Comparison of ENCODE assay signal across 9 mouse cellular contexts in genomic region chr6:38316050-38316449, GRCm38 (mm10). TPM values are rescaled to one million over a fixed set of nuclear protein-coding genes. Genes with fewer than 3 reads are reported as not detected.
DNase-seq lines count a peak whose midpoint lies in the region; ATAC-seq lines count a peak whose summit lies in the region.
"Had no signal": no experiment of that assay in that cellular context is flagged by ENCODE, and none has a peak within 500 bp of the region (broad histone marks: within the 10 kb centered on the region; RNA-seq: fewer than 3 reads in every experiment).

No protein-coding gene starts in this region.

- no peak for ATAC-seq in frontal cortex, adult (ENCODE audit: low TSS enrichment)
- ATAC-seq: hindbrain, embryonic 16.5 days had no signal

- peak; percentile 37 for DNase-seq in thymus, postnatal 14 days
- DNase-seq in thymus, postnatal 0 days (ENCODE audit: low spot score): no peak
- DNase-seq in MEL-GATA-1-ER (ENCODE audit: extremely low read depth, low read depth) (peak; percentile 15), liver (peak; percentile 96)
- DNase-seq in spleen, postnatal 36 days (ENCODE audit: low spot score in 2 of 2): peak; percentile 36 to 60
- DNase-seq in layer of hippocampus, postnatal 10 days (ENCODE audit: low spot score in 2 of 2): no peak
- DNase-seq: adrenal gland, adult 2 months had no signal

RNA-seq across cellular contexts. Expression of gene Zc3hav1l, which starts 17.0 kb away (rescaled TPM):
- polyA plus RNA-seq in thymus, postnatal 0 days (2015; fragmentation: Nextera tagmentation; extraction: Ambion mirVana): 2.5 and 2.7 TPM in 2 replicates
- 1 to 10 TPM; 3.6 to 4.1 TPM for total RNA-seq in layer of hippocampus, postnatal 10 days (2021)

RNA-seq across cellular contexts. Expression of gene Zc3hav1, which starts 38.4 kb away (rescaled TPM):
- 39.7 and 46.3 TPM in 2 replicates for polyA plus RNA-seq in thymus, postnatal 0 days (2015; fragmentation: Nextera tagmentation; extraction: Ambion mirVana)
- 1 to 10 TPM; 3.0 to 3.1 TPM for total RNA-seq in layer of hippocampus, postnatal 10 days (2021)

Comparison
In these comparisons a context has a peak if more than half of its experiments do, and no peak if none do; other contexts are left out.
1. DNase-seq: peak in thymus, postnatal 14 days (single experiment), MEL-GATA-1-ER (single experiment), liver (single experiment) and spleen, postnatal 36 days (2 of 2); none in thymus, postnatal 0 days (single experiment) and layer of hippocampus, postnatal 10 days (0 of 2).